Mouse (Mus musculus): ENCODE results near the gene Rhbdd3.

DNA sequence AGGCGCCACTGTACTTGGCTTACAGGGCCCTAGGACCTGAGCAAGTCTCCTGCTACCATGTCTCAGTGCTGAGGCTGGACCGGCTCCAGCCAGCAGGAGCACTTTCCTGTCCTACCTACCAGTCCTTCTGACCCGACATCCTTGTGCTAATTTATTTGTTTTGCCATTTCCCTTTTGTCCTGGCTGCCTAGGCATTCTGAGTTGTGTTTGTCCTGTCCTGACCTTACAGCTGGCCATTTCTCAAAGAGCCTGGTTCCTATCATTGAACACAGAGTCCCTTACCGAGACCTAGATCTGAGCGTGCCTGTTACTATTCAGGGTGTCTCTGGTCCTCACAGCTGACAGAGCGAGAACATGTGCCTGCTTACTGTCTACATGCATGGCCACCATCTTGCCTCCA, 43.9 kb upstream of the Rhbdd3 start:
- no peak for TF ChIP-seq CTCF (IDR thresholded peaks at IDR 0.05; ENCODE audit: low read depth)
- no peak for TF ChIP-seq EP300 (IDR thresholded peaks at IDR 0.05; ENCODE audit: low read depth)
